Mouse (Mus musculus) cerebellum, postnatal 36 days (tissue): ENCODE data around the gene Maml2.

Experiments
- DNase-seq, 2 experiments: peaks; one replicate each; pipeline ENCODE4 v3.0.0; 2021 to 2022; ENCODE audit warnings: mixed read lengths in 2 of 2

The Maml2 gene

DNA sequence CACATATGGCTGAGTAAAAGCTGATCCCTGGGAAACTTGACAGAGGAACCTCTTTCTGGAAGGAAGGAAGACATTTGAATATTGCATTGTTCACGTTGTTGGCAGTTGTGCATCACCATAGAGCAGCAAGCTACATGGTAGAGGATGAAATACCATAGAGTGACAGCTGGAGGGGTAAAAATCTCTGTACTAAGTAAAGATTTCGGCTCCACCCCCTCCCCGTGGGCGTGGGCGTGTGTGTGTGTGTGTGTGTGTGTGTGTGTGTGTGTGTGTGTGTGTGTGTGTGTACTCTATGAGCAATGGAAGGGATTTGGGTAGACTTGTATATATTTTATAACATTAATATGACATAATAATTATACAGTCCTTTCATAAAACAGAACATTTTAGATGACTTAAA, 324.7 kb downstream of the Maml2 start:
- DNase-seq = no peak

DNA sequence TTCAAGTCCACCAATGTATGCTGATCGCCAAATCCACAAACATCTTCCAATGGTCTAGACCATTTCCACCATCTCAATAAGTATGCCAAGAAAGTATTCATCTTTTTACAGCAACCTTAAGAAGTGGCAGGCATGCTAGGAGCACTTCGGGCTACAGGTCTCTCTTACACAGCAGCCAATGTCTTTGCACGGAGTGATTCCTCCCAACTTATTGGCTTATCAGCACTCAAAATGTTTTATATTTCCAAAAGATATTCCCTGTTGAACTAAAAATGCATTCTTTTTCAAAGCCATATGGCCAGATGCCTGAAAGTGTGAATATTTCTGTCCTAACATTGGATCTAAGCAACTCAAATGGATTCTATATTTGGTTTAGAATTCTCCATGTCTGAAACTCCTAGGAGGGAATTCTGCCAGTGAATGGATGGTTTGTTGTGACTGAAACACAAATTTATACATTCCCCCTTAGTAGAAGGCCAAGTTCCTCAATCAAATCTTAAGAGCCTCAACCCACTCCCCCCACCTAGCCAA, 326.2 kb downstream of the Maml2 start:
- no peak for DNase-seq

DNA sequence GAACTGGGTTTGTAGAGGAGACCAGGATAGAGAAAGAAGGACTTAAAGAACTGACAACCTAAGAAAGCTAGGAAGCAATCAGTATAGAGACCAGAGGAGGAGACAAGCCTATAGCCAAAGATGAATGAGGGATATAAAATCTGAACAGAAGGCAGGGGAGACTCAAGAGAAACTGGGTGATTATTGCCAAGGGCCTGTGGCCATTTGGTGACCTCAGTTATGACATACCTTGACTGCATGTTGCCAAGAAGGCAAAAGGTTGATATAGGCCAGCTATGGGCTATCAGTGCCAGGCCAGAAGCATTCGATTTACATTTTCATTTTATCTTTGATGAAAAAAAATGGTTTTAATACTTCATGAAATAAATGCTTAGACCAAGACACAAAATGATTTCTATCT, 327.0 kb downstream of the Maml2 start:
- DNase-seq = peak in 1 of 2 experiments; percentile 38

DNA sequence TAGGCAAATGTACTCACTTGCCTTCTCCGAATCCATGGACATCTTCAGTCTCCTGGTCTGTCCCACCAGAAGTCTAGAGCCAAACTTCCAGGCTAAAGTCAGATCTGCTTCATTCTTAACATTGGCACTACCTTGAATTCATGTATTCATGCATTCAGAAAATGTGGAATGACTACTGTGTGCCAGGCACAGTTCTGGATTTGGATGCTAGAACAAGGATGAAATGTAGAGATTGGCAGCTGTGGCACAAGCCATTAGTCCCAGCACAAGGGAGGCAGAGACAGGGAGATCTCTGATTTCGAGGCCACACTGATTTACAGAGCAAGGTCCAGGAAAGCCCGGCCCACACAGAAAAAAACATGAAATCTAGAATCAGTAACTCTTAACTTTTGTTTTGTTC, 327.5 kb downstream of the Maml2 start:
- no peak for DNase-seq

DNA sequence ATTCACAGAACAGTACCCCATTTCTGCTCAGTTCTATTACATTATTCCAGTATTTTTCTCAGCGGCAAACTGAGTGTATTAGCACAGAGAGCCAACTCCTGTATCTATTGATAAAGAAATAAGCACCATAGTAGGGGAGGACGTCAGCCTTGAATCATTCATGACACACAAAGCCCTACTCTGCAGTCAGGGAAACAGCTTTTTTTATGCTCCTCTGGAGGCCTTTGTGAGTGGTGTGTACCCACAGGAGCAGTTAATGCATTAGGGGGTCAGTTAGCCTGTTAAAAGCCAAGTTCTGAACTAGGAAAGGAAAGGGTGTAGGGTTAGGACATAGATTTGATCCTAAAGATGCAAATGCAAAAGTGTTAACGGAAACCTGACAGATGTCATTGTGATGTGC, 328.7 kb downstream of the Maml2 start:
- DNase-seq = no peak

DNA sequence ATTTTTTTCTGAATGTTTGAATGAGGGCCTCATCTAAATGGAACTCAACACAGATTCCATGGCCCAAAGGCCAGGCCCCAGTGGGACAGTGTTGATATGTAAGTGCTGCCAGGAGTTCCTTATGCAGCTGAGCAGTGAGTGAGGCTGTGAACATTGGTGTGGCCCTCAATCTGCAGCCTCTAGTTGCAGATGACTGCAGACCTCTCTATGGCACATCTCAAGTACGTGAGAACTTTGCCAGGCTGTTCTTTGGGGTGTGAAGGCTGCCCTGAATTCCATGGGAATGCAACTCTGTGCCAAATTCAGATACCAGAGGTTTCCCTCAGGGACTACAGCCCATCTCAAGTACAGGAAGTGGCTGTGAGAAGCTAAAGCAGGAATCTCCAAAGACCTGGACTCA, 335.6 kb downstream of the Maml2 start:
- no peak for DNase-seq

DNA sequence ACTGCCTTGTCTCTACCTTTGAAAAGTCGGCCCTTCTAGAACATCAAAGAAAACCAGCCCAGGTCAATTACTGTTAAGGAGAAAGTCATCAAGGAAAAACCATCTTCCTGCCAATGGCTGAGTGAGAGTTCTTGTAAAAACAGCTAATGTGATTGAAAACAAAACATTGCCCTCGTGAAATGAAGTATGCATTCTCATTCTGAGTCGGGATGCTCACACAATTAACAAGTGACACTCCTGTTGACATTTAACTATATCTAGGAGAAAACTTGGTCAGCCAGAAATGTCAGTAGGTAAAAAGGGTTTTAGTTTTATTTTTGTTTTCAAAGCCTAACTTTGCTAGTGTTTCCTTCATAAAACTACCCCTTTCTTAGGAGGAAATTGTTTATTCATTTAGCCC, 341.9 kb downstream of the Maml2 start:
- no peak for DNase-seq

DNA sequence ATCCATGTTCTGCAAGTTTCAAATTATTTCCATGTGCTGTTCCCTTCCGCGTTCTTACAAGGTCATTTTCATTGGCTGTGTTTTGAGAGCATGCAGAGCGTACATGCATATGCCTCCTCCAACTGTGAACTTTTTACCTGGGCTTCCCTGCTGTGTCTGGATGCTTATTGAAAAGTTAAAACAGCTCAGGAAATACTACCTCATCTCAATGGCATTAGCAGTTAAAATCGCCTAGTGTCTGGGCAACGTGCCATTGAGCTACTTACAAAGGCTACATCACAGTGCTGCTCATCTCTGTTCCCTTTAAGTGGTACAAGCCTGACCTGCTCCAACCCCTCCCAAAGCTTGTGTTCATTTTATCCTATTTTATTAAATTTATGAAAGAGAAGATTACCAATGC, 347.4 kb downstream of the Maml2 start:
- DNase-seq = peak; percentile 43 to 61

DNA sequence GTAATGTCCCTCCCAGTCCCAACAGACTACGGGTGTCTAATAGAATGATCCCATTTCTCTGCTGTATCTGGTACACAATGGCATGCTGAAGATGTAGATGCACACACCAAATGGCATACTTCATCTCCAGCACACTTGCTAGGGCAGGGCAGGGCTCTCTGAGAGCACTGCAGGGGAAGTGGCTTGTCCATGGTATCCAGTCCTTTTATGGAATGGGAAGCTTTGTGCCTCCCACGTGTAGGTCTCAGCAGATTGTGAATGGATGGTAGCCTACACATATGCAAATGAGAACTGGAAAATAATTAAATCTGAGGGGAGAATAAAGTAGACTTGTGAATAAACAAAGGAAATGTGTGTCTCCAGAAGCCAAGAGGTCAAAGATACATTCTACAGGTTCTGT, 353.3 kb downstream of the Maml2 start:
- DNase-seq = no peak

DNA sequence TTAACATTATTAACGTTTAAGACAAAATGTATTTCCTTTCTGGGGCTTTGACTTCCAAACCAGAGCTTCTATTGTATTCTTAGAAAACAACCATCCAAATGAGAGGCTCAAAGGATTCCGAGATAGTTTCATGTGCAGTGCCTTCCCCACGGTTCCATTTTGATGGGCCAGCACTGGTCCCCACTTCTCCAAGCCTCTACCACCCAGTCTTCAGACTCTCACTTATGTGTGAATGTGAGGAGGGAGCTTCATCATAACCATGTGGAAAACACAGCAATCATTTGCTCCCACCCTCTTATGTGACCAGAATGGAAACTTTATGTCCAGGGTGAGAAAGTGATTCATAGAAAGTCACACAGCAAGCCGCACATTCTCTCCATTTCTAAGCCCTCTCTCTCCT, 354.1 kb downstream of the Maml2 start:
- DNase-seq = no peak

DNA sequence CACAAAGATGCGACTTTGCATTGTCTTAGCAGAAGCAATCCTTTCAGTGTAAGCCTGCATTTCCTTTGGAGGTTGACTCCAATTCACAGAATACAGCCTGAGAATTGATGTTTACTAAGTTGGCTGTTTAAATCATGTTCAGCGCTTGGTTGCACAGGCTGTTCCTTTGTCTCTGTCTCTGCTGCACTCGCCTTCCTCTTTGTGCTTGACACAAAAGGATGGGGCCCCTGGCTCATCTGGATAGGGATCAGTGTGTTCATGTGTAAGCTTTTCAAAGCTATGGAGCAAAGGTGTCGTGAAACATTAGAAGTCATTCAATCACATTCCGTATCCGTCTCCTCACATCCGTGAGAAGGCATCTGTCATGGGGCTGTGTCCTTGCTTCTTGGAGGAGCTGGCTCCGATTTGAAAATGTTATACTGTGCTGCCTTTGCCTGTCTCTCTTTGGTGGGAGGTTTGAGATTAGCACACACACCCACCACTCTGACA, 354.7 kb downstream of the Maml2 start:
- no peak for DNase-seq

DNA sequence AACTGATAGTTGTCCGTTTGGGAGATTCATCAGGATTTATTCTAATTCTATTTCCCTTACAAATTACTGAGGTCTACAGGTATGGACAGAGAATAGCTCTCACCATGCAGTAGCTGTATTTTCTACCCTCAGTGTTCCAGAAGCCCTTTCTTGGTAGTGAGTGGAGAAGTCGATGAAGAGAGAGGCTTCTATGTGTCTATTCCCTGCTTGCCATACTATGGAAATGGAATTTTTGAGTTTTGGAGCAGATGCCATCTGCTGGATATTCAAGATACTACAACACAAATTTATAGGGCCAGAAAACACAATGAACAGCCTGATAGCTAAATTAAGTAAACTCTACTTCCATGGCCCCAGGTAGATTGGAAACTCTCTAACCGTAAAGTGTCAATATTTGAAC, 355.2 kb downstream of the Maml2 start:
- DNase-seq = no peak

DNA sequence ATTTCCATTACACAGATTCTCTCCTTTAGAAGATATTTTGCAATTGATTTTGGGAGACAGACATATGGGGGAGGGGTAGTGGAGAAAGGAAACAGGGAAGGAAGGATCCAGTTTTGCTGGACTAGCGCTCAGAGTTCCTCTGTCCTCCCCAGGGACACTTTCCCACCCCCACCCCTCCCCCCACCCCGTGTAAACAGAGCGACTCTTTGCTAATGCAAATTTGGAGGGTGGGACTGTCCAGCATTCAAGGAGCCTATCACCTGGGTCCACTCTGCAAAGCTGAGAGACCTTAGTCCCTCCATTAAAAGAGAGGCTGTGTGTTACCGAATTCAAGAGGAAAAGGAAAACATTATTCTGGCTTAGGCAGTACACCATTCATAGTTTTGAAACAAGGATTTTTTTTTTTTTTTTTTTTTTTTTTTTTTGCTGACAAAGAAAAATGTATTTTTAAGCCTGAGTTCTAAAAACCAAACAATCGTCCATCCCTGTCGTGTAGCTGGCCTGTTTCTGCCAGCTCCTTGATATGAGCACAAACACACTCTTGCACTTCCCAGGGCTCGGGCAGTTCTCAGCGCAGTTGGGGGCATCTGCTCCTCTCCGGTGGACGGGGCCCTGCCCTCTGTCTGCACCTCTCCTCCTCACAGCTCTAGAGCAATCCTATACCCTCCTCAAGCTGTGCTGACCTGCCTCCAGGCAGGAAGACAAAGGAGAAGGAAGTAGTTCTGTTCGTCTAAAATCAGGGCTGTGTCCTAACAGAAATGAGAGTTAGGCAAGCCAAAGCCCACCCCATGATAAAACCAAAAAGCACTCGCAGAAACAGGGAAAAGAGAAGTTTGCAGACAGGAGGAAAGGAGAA, 364.2 kb downstream of the Maml2 start:
- DNase-seq = no peak

DNA sequence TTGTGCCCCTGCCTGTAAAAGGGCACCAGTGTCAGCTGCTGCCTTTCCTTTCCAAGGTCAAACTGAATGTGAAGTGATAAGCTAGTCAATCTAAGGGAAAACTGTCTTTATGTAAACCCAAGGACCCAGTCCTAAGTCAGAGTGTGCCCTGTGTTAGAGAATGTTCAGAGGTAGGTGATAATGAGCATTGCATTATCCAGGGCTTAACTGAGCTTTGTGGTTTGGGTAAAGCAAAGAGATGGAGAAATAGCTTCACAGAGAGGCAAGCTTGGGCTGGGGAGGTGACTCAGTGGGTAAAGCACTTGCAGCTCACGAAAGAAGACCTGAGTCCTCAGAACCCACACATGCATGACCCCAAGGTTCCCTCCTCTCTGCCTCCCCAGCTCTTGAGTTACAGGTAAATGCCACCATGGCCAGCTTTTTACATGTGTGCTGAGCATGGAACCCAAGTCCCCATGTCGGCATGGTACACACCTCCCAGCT, 367.8 kb downstream of the Maml2 start:
- DNase-seq = no peak

DNA sequence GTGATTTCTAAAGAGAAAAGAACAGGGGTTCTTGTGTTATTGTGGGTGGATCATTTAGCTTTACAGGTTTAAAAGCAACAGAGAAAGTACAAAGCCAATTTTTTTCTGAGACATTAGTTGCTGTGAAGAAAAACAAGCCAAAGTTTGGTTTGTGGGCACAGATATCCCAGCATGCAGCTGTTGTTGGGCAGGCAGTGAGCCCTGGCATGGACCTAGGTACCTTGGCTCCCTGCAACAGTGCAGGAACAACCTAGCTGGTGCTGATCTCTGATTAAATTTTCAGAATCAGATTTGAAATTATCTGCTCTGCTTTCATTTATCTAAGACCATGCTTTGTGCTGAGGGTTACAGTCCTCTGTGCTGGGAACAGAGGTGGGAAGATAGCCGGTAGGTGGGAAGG, 370.2 kb downstream of the Maml2 start:
- no peak for DNase-seq

DNA sequence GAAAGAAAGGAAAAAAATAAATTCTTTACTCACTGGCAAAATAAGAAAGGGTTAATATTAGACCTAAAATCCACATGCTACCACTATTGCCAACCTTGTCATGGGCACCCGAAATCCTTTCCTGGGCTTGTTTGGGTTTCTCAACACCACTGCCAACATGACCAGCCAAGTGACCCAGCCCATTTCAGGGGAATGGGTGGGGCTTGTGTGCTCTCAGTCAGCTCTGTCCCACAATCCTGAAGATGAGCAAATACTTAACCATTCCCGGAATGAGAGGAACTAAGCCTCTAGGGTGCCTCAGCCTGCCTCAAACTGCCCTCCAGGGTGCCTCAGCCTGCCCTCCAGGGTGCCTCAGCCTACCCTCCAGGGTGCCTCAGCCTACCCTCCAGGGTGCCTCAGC, 371.0 kb downstream of the Maml2 start:
- no peak for DNase-seq

DNA sequence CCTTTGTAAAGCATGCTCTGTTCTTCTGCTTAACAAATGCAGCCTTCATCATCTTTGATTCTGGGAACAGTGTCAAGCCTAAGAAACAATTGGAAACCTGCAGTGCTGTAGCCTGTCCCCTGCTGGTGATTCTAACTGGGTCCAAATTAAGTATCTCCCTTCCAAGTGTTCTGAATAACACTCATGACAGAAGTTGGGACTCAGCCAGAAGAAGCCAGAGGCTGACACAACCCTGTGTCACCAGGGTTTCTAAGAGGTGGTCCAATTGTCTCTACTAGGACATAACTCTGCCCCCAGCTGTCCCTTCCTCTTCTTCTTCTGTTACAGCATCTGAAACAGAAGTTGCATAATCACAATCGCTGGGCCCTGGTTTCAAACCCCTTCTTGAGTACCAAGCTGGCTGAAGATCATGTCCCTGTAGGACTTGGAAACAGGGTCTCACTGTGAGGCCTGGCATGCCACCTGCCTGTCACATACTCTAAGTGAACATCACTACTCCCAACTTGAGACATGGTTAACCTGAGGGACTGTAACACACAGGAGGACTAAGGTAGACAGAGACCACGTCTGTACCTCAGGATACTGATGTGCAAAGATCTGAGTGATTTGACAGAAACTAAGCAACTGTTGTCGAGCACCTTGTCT, 373.5 kb downstream of the Maml2 start:
- DNase-seq = peak; percentile 43 to 70

DNA sequence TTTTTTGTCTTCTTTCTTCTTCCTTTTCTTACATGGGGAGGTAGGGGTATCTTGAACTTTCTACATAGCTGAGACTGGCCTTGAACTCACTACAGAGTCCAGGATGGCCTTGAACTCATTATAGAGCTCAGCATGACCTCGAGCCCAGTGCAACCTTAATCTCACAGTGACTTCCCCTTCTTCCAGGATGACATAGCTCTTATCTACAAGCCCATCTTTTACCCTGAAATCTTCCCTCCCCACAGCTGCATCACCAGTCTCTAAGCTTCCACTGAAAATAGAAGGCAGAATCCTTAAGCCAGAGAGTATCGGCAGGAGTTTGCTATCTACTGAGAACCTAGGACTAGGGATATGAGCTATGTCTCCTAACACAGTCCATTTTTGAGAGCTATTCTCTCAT, 375.5 kb downstream of the Maml2 start:
- no peak for DNase-seq

DNA sequence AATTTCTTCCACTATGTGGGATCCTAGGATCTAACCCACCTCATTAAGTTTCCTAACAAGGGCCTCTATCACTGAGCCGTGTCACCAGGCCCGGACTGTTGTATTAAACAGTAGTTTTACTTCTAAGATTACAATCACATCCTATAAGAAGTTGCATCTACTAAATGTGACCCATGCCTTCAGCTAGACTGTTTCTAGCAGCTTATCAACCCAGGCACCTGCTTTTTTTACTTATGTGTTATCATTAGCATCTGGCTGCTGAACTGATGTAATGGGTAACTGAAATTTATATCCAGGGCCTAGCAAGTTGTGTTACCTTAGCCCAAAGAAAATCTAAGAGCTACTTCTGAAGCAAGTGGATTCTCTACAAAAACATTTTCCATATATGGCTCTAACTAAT, 380.3 kb downstream of the Maml2 start:
- no peak for DNase-seq

DNA sequence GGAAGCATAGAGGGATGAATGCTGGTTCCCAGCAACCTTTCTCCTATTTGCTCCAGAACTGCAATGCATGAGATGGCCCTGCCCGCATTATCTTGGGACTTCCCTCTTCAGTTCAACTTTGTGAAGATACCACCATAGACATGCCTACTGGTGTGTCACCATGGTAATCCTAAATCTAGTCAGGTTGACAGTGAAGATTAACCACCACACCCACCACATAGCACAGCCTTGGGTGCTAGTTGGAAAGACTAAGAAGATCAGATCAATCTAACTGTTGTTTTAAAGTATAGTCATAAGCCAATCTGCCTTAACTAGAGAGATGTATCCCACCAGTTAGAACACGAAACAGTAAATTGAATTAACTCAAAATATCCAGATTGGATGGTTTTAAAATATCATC, 381.9 kb downstream of the Maml2 start:
- DNase-seq = no peak

DNA sequence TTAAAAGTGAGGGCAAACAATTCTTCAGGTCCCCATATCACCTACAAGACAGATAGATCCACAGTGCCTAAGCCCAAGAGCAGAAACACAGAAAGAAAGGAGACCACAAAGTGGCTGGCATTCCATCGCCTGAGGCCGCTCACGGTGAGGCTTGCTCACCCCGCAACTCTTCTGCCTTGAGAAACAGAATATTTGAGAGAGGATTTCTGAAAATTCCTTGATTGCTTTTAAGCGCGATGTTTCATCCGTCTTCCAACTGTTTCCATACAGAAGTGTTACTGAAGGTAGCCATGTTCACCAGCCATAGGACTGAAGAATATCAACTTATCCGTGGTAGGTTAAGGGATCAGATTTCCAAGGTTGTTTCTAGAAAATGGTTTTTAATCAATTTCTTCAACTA, 383.4 kb downstream of the Maml2 start:
- DNase-seq = no peak

DNA sequence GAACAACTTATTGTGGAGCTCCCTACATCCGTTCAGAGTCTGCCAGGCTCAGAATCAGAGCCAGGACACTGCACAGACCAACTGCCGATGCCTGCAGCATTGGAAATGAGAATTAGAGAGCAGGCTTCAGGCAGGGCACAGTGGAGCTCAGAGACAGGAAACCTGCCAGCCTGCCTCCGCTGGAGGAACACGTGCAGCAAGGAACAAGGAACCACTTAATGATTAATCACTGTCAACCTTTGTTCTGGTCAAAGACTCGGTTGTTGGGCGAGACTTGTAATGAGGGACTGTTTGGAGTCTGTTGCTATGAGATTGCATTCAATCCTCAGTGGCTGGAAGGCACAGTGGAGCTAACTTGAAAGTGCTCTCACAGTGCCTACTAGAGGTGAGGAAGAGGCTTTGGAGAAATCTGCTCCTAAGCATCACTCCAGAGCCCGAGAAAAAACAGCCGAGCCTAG, 383.9 kb downstream of the Maml2 start:
- DNase-seq = peak; percentile 41 to 54

DNA sequence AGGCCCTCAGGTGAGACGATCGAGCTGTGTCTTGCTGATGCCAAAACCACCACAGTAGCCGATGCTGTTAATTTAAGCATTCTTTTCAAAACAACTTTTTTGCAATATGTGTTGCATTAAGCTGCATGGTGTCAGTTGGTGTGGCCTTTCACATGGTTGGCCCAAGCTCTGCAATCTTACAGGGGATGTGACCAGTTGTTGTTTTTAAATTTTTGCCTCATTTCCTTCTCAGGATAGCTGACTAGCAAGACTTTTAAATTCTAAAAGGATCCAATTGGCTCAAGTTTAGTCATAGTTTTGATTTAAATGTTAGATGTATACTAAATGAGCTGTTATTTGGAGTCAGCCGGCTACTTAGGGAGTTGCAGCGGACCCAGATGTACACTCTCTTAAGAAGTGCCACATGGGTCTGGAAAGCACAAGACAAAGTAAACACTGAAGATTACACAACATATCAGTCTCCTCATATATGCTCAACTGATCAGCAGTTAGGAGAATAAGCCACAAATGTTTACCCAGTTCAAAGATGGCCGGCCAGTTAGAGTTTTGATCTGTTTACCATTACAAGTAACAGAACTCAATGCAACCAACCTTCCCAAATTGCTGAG, 386.7 kb downstream of the Maml2 start:
- no peak for DNase-seq
